Mouse (Mus musculus) C2C12 (cell line): ENCODE measurements around the gene Bend5.

ENCODE experiments used
- CEBPB ChIP-seq: IDR thresholded peaks from one replicate; pipeline ENCODE4 v1.6.1; 2011; ENCODE audit warnings: low read depth, mild to moderate bottlenecking, control low read depth, moderate library complexity
- CTCF ChIP-seq: IDR thresholded peaks from one replicate; pipeline ENCODE4 v1.5.1; 2011; ENCODE audit not compliant: control insufficient read depth, insufficient read depth, insufficient read length
- MAX ChIP-seq: IDR thresholded peaks from one replicate; pipeline ENCODE4 v1.6.1; 2011; ENCODE audit warnings: mild to moderate bottlenecking, control low read depth
- MYOG ChIP-seq: IDR thresholded peaks from one replicate; pipeline ENCODE4 v1.6.1; 2011; ENCODE audit not compliant: control insufficient read depth, insufficient read length; ENCODE audit errors: extremely low read depth
- USF1 ChIP-seq: IDR thresholded peaks from one replicate; pipeline ENCODE4 v1.6.1; 2011; ENCODE audit warnings: low read depth, mild to moderate bottlenecking, control low read depth, moderate library complexity

DNA sequence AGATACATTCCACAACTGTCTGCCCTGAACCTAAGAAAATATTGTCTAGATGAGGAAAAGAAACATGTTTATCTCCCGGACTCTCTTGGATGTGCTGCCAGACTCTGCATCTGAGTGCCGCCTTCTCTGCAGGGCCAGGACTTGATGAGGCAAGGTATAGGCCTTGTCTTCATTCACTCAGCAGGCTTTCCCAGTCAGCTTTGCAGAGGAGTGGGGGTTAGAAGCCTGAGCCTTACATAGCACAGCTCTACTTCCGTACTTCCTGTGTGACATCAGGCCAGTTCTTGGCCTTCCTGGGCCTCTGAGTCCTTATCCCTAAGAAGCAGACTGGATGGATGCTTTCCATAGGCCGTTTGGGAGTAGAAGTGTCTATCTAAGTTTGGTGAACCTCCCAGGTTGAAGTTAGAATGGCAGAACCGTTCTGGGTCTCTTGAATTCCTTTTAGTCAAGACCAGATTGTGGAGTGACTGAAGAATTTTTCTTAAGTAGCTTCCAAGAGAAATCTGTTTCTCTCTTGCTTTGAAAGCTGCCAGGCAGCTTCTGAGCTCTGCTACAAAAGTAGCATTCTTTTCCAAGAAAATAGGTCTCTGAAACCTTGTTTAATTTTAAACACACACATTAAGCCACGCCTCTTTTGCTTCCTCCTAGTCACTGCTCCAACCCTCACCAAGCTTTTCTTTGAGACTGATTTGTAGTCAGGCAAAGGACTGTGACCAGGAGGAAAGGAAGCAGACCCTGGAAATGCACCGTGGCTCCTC is 34.8 kb downstream of the Bend5 start:
- TF ChIP-seq CTCF = no peak
- no peak for TF ChIP-seq USF1
- TF ChIP-seq CEBPB = no peak
- no peak for TF ChIP-seq MYOG
- TF ChIP-seq MAX = no peak
